Mouse (Mus musculus) cerebellum, postnatal 4 days (tissue): Measurements from ENCODE around the gene Rarb.
"Not testable (repeated sequence)": the region's sequence is repeated elsewhere in the genome, so short reads cannot be mapped to it uniquely, and the experiment has no call there.

ENCODE experiments used
- DNase-seq, 2 experiments: peaks; one replicate each; pipeline ENCODE4 v3.0.0; 2022; ENCODE audit warnings: low spot score in 2 of 2, mixed read lengths in 1 of 2

Gene Rarb

DNA sequence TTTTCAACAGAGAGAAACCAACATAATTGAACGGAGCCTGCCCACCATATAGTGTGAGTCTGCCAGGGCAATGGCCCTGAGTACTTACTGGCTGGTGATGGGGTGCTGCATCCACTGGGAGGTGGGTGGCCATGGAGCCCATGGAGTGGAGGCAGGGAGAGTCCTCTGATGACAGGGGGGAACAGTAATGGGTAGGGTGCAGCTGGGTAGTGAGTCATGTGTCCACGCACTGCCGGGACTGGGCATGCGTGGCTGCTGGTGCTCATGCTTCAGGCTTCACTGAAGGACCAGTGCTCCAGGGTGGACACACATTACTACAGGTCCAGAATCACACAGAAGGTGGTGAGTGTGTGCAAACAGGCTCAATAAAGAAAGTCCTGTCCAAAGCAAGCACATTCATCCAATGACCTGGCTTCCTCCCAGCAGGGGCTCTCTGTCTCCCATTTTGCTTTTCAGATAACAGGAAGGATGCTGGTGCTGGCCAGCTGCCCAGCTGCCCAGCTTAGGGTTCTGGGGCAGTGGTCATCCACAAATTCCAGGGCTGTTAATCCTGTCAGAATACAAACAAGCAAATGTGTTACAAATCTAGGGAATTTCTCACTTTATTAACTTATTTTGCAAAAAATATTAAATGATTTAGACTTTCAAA lies at the start of gene Rarb:
Rarb (minus strand) TSS at position 555 of the 649 bp plus-strand sequence.
- DNase-seq: no peak

DNA sequence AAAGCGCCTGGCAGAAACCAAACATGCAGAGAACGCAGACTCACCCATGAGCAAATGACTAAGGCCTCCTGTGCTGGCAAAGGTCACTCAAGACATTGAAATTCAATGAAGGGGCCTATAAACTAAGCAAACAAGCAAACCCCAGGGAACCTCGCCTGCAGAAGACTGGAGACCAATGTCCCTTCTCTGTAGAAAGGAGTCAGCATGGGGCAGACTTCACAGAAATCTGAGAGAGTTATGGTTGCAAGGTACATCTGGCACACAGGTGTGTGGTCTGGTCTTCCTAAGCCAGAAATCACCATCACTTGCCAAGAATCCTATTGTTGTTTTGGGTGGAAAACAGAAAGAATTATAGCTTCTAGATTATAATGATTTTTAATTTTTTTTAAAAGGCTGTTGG lies 23.1 kb upstream of the Rarb start:
- no peak for DNase-seq

DNA sequence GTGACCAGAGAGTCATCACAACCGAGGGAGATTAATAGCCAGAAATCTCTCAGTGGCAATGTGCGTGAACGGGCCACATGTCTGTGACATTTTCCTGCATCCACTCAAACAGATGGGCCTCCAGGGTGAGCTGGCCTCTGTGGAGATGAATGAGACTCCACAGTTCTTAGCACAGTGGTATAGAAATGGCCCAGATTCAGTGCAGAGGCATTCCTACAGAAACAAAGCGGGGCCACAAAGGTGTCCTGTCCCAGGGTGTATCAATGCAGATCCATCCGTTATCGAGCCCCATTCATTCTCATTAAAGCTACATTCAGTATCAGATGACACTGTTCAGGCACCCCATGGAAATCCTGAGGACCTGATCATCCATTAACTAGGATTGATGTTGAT lies 22.6 kb upstream of the Rarb start:
- no peak for DNase-seq

DNA sequence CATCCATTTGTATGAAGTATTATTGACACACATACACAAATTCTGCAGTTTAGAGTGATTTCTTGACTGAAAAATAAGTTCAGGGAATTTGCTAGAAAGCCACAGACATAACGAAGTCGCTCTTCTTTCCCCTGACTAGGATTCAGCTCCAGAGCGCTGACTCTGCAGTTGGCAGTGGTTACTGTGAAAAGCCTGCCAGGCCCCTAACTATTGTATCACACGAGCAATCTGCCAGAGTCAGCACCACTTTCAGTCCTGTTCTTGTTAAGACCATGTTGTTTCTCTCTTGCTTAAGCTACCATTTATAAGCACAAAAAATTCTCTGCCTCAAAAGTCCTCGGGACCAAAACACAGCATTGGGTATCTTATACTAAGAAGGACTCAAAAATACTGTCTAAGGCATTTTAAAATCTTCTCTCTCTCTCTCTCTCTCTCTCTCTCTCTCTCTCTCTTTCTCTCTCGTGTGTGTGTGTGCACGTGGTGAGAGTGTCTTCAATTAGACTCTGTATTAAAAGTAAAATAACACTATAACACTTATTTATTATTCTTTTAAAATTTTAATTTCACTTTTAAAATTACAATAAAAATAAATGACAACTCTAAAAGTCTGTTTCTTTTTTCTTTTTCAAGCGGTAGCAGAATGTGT lies 22.1 kb upstream of the Rarb start:
- peak in 1 of 2 experiments; percentile 45 for DNase-seq

DNA sequence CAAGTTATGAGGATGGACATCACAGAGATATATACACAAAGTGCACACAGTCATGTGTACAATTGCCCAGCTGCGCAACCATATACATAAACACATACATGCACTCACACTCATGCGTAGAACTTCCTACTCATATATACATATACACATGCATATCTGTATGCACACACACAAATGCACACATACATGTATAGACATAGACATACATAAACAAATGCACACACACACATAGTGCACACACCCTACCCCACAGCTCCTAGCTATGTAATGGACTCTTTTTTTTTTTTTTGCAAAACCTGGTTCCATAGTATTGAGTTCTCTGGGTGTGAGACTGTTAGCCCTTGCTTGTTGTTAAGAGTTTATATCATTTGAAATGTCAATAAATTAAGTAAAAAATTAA lies 21.2 kb upstream of the Rarb start:
- no peak for DNase-seq

DNA sequence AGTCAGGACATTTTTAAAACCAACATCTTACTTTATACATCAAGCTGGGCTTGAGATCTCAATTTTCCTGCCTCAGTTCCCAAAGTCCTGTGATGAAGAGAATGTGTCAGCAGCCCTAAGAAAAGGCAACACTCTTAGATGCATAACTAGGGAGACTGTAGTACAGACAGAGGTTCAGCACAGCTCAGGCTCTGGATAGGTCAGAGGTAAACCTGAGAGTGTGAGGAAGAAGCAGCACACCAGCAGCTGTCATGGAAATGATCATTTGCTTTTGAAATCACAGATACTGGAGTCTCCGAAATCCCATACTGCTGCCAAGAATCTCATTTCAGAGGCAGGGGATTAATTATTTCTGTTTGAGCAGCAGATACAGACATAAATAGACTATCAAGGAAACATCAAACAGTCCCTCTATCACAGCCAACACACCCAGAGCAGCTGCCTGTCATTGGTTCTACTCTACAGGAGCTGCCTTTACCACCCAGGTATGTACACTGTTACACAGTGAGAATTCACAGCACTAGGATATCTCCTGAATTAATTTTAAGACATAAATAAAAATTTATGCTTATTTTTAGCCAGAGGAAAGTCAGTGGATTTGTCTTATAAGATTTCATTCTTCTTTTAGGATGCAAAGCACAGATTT lies 3.7 kb downstream of the Rarb start:
- DNase-seq: no peak

DNA sequence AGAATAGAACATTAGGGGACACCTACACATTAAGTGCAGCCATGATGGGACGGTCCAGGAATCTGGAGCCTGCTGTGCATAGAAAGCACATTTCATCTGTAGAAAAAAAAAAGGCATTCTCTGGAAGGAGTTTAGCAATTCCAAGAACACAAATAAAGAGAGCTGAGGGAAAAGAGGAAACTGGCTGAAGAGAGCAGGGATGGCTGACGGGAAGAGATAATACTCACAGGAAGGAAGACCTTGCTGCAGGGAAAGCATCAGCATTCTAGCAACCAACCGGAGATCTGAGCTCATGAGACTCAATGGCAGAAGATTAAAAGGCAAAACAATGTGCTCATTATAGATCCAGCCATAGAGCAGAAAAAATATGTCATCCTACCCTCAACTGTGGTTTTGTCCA lies 12.8 kb downstream of the Rarb start:
- DNase-seq: no peak

DNA sequence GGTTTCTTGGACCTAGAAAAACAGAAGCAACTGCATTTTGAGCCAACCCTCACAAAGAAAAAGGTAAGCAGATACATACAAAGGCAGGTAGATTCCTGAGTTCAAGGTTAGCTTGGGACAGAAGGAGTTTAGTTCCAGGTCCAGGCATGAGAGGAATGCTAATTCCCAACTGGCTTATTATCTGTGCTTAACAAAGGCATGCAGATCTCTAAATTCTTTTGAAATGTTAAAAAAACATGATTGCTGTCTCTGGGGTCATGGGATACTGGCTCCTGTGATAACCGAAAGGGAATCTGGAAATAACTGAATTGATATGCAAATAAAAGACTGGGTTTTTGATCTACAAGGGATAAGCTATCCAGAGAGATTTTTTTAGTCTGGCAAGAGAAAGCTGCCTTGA lies 28.8 kb downstream of the Rarb start:
- DNase-seq: no peak

DNA sequence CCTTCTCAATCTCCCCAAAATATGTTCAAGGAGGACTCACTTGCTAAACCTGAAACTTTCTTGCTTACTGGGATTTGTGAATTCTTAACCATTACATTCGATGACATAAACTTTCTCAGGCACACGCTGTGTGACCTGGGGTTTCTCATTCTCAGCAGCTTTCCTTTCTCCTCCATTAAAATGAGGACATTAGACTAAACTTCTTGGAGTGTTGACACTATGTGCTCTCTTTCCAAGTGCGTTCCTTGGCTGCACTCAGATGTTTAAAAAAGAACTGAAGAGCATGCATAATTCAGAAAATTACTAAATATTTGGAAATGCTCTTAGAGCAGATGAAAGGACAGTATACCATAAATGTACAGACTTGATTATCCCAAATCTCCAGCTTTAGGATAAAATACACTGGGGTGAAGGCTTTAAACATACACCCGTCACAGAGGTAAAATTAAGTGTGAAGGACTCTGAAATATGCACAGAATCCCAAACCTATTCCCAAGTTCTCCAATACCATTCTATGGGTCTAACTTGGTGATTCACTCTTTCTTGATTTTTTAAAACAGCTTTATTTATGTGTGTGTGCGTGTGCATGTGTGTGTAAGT lies 36.9 kb downstream of the Rarb start:
- no peak for DNase-seq

DNA sequence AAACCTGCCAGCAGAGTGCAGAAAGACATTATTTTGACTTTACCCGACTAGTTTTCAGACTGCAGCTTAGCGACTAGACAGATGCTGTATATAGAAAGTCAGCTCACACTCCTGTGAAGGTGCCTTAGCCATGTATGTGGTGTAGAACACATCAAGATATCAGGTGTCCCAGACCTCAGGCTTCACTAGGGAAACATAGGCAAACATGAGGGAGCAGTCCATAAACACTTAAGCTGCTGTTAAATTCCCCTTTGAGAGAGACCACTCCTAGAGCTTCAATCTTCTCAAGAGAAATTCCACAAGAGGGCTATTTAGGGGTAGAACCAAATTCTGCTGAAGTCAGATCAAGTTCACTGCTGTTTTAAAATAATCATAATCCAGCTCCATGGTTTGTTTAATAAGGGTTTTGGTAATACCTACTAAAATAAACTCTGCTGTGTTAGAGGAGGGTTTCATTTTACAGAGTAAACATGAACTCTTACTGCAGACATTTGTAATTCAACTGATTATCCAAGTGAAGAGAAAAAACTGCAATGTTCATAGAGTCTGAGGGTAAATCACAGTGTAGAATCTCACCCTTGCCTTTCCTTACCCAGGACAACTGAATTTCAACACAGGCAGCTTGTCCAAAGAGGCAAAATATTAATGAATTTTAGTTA lies 42.1 kb downstream of the Rarb start:
- DNase-seq: no peak

DNA sequence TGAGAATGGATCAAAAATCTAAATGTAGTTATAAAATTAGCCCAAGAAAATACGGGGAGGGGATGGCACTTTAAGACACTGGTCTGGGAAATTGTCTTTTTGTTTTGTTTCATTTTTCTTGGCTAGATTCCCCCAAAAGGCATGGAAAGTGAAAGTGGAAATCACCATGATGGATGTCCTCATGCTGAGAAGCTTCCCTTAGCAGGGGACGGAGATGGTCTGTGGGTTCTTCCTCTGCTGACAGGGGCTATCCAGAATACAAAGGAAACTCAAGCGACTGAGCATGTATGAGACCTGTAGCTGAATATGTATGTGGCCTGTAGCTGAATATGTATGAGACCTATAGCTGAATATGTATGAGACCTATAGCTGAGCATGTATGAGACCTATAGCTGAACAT lies 46.0 kb downstream of the Rarb start:
- no peak for DNase-seq

DNA sequence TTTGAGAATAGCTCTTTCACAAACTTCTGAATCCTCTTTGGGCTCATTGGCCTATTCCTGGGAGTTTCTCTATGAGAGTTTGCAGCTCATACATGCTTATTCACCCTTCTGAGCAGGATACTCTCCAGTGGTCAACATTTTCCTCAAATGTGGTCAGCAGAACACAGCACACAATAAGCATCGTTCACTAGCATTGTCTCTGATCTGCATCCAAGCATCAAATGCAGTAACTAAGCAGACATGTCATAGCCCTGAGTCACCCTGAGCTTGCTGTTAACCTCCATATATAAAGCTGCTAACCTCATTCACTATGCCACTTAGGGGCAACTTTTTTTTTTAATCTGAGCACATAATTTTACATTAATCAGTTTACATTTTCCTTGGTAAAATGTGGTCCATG lies 53.1 kb downstream of the Rarb start:
- no peak for DNase-seq

DNA sequence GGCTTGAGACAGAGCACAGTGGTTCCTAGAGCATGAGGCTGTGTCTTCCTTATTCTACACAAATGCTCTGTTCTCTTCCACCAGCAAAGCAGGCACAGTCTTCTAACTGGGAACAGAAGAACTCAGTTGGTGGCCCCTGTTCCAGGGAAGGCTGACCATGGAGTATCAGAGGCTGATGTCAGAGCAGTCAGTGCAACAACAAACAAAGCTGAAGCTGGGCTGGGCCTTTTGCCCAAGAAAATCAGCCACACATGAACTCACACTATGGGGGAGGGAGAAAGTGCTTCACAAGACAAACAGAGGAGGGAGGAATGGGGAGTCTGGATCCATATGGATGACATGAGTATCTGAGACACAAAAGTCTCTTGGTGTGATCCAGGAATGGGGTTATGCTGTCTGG lies 56.2 kb downstream of the Rarb start:
- peak in 1 of 2 experiments; percentile 31 for DNase-seq

DNA sequence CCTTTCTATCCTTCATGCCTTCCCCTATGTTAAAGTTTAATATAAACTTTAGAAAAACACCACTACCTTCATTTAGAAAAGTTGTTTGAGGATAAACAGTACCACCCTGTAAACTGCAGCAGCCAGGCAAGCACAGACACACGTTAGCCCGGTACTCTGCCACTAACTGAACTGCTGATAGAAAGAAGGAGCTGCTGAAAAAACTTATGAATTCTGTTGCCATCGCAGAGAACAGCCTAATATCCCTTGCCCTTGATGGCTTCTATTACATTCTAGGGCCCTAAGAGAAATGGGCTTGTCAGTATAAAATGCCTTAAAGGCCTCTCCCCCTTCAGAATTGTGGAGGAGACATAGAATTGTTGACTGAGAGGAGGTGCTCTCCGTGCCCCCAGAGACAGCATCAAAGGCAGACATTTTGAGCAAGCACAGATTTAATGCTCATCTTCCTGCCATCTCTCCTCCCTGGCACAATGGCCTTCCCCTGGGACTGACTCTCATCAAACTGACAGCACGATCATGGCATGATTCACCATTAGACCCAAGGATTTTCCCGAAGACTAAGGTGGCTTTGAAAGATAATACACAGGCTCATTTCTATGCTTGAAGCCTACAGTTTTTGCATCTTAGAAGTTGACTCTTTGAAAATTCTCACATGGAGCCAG lies 60.1 kb downstream of the Rarb start:
- no peak for DNase-seq

DNA sequence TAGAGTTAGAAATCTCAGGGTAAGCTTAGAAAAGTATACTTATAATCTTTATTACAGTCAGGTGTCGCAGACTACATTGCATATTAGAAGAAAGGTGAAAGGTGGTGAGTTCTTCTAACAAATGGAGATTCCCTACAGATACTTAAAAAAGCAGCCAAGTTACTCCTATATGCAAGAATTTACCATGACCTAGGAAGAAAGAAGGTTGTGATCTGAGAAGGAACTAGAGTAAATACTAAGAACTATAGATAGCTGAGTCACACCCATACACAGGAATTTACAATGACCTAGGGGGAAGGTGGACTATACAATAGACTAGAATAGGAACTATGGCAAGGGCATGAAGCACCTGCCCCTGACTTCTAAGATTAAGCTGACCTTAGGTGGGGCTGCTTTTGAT lies 63.4 kb downstream of the Rarb start:
- DNase-seq: not testable (repeated sequence)

DNA sequence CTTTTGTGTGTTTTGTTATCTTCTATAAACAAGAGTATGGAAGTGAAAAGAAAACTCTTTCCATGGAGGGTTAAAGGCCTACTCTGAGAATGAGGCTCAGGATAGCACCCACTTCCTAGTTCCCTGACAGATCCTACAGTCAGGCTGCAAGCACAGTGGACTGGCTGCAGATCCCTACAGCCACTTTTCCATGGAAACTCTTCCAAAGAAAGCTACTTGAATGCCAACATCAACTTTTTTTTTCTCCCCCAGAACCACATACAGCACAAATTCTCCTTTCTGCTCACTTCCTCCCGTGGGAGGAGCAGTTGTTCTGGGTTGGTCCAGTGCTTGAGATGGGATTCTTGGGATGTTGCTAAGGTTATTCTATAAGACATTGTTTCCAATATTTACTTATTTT lies 66.3 kb downstream of the Rarb start:
- no peak for DNase-seq

DNA sequence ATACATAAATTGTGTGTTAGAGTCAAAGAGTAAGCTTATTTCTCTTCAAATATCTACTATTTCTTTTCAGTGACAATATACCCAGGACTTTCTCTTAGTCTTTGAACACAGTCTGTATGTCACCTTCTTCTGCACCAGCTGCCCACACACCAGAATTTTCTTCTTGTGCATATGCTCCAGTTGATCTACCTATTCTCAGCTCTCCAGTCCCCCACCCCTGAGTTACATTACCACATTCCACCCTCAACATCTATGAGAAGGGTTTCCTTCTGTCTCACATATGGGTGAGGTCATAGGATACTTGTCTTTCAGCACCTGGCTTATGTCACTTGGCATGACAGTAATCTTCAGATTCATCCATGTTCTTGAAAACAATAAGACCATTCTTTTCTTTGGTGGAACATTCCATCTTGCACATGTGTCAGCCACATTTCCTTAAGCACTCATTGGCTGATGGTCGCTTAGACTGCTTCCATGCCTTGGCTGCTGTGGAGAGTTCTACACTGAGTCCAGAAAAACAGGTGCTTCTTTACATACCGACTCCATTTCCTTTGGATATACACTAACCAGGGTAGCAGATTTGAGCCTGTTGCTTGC lies 71.9 kb downstream of the Rarb start:
- no peak for DNase-seq

DNA sequence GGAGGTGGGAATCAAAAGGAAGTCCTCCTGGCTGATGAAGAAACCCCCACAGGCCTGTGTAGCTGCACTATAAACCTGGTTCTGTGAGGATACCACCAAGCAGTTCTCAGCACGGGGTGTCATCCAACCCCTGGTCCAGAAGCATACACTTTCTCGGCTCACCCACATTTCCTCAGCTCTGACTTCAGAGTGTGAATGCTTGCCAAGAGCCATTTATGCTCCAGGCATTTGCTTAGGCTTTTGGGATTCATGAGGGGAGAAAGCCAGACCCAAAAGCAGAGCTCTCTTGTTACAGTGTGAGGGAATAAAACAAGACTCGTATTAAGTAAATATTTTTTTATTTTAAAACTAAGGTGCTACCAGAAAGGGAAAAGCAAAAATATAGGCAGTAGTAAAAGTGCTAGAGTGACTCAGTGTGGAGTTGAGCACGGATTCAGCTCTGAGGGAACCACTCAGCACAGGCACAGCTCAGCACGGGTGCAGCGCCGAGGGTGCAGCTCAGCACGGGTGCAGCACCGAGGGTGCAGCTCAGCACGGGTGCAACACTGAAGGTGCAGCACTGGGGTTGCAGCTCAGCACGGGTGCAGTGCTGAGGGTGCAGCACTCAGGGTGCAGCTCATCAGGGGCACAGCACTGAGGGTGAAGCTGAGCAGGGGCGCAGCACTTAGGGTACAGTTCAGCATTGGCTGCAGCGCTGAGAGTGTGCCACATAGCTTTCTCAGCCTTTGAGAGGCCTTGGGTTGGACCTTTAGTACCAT lies 77.8 kb downstream of the Rarb start:
- no peak for DNase-seq

DNA sequence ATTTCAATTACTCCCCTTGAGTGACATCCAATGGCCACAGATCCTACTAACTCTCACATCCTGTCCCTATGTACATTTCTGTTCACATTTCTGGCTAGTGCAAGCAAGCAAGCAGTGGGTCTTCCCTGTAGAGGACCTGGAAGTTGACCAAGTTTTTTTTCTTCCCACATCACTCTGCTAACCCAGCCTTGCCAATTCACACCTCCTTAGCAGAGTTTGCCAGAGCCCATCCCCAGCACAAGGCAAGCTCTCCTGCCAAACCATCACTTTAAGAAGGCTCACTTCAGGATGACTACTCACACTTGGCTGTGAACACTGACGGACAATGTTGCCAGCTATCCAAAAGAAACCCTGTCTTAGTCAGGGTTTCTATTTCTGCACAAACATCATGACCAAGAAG lies 80.4 kb downstream of the Rarb start:
- DNase-seq: no peak

DNA sequence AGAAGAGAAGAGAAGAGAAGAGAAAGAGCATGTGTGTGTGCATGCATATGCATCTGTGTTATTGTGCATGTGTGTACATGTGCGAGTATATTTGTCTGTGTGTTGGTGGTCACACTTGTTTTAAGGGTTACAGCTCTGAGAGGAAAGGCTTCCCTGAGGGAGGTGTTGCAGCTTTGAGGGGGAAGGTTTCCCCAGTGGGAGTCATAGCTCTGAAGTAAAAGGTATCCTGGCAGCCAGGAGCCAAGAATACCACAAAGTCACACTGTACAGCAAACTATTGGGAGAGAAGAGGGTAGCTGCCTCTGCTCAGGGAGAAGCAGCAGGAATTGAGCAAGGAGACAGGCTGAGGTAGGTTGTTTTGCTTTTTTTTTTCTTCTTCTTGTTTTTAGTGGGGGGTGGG lies 81.2 kb downstream of the Rarb start:
- DNase-seq: no peak
